Mouse (Mus musculus) activated CD4-positive, CD25-positive, alpha-beta regulatory T cell, adult 4 months (primary cell): ENCODE measurements around the gene Nsun5. TPM values are rescaled to one million over a fixed set of nuclear protein-coding genes. Genes with fewer than 3 reads are reported as not detected.

Experiments used
- ATAC-seq: one replicate; pipeline ENCODE4 v1.8.0; 2017
- polyA plus RNA-seq, 2 experiments: library from polyadenylated mRNA; unstranded; fragments of 100-300 nt; shearing (Covaris generic); gene quantifications; one replicate each; pipeline ENCODE4 v1.2.1; 2017

The Nsun5 gene
- polyA plus RNA-seq, 2 experiments from 2014 or later = 19.9 to 22.0 TPM

- ATAC-seq = no peak
Measured at GRCm38 (mm10) chr5:135375167-135375566, 5.4 kb downstream of the Nsun5 start.

GRCm38 (mm10) chr5:135376341-135376740 is 6.6 kb downstream of the Nsun5 start:
- ATAC-seq = no peak

DNA sequence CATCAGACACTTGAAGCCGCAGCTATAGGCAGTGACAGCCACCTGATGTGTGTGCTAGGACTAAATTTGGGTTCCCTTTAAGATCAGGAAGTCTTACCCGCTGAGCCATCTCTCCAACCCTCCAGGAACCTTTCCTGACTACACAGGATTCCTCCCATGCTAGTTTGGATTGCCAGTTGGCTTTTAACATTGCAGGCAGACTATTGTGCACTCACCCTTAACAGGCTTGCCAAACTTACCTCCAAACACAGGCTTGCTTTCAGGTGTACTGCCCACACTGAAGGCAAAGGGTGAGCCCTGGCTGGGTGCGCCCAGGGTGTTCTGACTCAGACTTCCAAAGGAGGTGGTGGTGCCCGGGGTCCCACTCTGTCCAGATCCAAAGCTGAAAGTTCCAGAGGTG is 10.9 kb downstream of the Nsun5 start:
- ATAC-seq = no peak

DNA sequence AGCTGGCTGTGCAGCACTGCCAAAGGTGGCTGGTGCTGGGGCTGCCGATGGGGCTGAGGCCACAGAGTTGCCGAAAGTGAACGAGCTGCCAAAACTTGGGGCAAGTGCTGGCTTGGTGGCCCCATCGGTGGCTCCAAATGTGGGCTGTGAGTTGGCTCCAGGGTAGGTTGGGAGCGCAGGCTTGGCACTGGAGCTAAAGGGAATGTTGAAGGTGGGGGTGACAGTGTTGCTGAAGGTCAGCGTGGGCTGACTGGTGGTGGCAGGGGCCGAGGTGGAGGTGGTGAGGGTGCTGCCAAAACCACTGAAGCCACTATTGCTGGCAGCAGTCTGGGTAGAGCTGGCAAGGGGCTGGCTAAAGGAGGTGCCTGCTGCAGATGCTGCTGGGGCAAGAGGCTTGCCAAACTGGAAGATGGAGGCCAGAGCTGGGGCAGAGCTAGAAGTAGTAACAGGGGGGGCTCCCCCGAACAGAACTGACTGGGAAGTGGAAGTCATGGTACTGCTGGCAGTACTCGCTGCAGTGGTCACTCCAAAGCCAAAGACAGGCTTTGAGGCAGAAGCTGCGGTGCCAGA is 11.7 kb downstream of the Nsun5 start:
- ATAC-seq = no peak

DNA sequence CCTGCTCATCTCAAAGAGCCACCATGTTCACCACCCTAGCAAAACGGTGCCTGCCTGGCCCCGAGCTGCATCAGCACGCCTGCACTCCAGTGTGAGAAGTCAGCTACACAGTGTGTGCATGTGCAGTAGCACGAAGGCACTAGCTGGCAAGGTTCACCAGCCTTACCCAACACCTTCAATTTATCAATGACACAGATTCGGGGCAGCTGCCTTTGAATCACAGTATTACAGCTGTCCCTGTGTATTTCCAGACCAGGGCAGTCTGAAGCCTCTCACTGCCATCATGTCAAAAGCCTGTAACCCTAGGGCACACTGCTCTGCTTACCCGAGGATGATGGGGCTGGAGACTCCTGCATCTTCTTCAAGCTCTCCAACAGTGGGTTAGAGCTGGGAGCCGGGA is 13.0 kb downstream of the Nsun5 start:
- no peak for ATAC-seq

DNA sequence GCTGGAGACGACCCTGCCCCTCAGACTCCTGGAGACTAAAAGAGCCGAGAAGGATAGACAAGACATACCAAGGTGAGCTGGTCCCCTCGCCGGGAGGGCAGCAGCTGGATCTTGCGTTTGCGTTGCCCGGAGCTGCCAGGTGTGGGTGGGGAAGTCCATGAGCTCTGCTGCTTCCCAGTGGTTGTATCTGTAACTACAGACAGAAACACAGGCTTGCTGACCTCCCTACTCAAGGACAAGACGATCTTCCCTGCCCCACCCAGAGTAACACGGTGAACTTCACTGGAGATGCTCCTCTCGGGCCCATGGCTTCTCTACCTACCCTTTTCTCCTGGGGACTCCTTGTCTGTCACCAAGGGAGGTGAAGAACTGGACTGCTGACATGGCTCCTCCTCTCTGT is 14.0 kb downstream of the Nsun5 start:
- ATAC-seq = no peak

DNA sequence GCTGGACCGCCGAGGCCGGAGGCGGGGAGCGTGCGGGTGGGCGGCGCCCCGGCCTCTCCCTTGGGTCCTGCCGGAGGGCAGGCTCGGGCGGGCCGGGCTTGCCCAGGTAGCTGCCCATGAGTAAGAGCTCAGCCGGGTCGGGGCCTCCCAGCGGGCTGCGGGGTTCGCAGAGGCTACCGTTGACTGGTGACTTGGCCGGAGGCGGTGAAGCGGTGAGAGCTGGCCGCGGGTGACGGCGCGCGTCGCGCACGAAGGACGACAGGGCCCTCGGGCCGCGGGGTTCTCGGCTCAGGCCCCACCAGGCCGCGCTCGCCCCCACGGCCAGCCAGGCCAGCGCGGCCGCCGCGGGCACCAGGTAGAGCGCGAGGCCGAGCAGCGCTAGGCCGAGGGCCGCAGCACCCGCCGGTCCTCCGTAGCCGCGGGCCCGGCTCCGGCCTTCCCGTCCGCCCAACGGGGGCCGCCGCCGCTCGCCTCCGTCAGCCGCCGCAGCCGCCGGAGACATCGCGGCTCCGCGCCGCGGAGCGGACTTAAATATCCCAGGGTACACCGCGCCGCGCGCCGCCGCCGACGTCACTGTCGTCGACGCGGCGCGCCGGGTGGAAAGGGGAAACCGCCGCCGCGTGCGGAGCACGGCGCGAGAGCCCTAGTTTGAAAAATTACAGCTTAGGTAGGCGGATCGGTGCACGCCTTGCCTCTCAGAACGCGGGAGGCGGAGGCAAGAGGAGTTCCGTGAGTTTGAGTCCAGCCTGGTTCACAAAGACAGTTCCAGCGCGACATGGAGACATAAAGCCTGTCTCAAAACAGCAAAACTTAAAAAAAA is 24.5 kb downstream of the Nsun5 start, which contains the start of gene Pom121:
Pom121 (minus strand) TSS at position 543 of the 820 bp plus-strand sequence.
- ATAC-seq = peak; percentile 89

DNA sequence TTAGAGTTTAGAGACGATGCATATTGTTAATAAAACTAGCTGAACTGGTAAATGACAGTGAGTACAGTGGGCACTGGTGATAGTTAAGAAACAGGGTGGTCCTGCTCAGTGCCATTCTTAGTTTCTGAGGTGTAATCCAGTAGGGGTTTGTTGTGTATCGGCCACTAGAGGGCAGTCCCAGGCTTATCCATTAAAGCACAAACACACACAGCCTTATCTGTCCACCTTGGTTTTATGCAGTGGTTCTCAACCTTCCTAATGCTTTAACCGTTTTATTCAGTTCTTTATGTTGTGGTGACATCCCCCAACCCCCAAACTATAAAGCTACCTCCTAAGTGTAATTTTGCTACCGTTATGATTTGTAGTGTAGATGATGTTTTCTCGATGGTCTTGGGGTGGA is 26.1 kb downstream of the Nsun5 start:
- ATAC-seq = no peak

DNA sequence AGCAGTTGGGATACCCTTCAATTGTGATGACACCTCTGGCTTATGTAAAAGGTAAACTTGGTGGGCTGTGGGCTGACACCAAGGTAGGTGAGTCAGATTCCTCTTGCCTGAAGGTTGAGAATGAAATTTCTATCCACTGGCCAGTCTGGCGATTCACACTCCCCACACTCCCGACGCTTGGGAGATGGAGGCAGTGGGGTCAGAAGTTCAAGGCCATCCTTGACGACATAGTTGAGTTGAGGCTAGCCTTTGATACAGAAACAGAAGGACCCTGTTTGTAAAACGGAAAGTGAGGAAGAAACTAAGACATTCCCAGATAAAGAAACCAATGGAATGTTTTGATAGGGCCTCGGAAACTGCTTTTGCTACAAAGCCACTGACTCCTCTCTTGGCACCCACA is 29.6 kb downstream of the Nsun5 start:
- no peak for ATAC-seq

DNA sequence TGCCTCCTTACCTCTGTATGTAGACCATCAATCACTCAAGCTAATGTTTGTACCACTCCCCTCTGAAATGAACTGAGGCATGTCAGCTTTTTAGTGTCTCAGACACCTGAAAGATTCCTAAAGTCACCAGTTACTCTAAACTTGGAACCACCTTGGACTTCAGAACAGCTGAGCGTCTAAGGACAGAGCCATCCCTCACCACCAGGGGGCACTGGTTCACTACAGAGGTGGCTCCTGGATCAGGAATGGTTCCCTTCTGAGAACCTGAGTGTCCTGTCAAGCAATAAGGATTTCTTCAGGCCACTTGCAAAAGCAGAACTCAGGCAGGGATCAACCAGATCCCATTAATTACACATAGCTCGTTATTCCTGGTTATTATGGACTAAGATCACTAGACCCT is 30.5 kb downstream of the Nsun5 start:
- ATAC-seq = peak; percentile 71

DNA sequence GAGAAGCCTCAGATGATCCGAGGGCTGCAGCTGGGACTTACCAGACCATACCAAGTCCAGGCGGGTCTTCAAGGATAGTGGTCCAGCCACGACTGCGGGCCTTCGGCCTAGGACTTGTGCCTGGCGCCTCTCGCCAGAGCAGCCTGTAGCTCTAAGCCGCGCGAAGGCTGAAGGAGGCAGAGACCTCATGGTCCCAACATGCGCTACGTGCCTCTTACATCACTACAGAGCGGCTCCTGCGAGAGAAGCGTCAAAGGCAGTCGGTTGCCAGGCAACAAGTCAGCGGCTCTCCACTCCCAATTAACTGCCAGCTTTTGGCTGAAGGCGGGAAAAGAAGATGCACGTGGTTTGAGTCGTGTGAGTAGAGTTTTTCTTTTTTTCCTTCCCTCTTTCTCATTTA is 34.9 kb downstream of the Nsun5 start:
- ATAC-seq = no peak

- no peak for ATAC-seq
Measured at GRCm38 (mm10) chr5:135405437-135405836, 35.7 kb downstream of the Nsun5 start.

DNA sequence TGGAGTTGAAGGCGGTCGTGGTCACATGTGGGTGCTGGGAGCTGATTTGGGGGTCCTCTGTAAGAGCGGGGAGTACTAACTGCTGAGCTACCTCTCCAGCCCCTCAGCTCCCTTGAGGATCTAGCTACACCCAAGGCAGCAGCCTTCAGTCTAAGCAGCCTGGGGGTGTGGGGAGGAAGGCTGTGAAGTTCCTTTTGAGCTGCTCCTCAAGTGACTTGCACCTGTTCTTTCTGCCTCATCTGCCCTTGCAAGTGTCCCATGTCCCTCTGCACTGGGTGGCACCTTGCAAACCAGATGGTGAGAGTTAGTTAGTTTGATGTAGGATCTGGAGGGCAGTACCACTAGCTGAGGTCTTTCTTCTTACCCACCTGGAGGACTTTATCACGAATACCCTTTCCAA is 38.4 kb downstream of the Nsun5 start:
- no peak for ATAC-seq

- no peak for ATAC-seq
Measured at GRCm38 (mm10) chr5:135410266-135410665, 40.5 kb downstream of the Nsun5 start.

Other genes with a start within 250 kb of the Nsun5 start
- 1 to 10 TPM; 5.2 to 5.4 TPM for gene Tbl2, start 220.3 kb upstream of the Nsun5 start, polyA plus RNA-seq
- 10 to 100 TPM; 41.8 to 53.6 TPM for gene Bcl7b, start 201.7 kb upstream of the Nsun5 start, polyA plus RNA-seq
- 10 to 100 TPM; 20.8 to 23.9 TPM for gene Baz1b, start 182.7 kb upstream of the Nsun5 start, polyA plus RNA-seq
- not detected for gene Fzd9, start 118.7 kb upstream of the Nsun5 start, polyA plus RNA-seq
- gene Fkbp6, start 19.9 kb upstream of the Nsun5 start, polyA plus RNA-seq = not detected
- under 1 TPM in 1 of 2 experiments, not detected in 1; 0.22 TPM for gene Trim50, start 16.7 kb upstream of the Nsun5 start, polyA plus RNA-seq
- gene Pom121, start 24.6 kb downstream of the Nsun5 start, polyA plus RNA-seq = 10 to 100 TPM; 10.8 to 17.4 TPM
- 1 to 10 TPM; 8.6 to 8.7 TPM for gene Hip1, start 175.2 kb downstream of the Nsun5 start, polyA plus RNA-seq
- gene Ccl26, start 193.6 kb downstream of the Nsun5 start, polyA plus RNA-seq = not detected
- not detected for gene Ccl24, start 203.1 kb downstream of the Nsun5 start, polyA plus RNA-seq